Mouse (Mus musculus) stomach, postnatal 0 days (tissue): ENCODE data around the gene Cobl.

Experiments used
- CTCF ChIP-seq: IDR thresholded peaks from 2 replicates; pipeline ENCODE4 v1.5.1; 2016; ENCODE audit warnings: antibody characterized with exemption, low read depth, mild to moderate bottlenecking, moderate library complexity
- EP300 ChIP-seq: optimal IDR thresholded peaks from 2 replicates; pipeline ENCODE3; 2016; ENCODE audit warnings: antibody characterized with exemption

DNA sequence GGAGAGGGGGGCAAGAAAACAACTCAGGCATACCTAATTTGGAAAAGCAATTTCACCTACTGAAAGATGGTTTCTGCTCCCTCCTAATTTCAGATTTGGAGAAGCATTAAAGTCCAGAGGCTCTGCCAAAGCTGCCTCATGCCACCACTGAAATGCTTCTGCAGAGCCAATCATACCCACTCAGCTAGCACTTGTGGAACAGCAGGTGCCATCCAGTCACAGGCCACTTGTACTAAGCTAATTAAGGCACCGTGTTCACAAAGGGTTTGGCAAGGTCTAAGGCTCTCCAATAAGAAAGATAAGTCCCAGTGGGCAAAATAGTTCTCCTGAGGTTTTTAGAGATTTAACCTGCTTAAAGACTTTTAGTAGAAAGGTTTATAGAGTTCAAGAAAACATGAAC is 143.3 kb downstream of the Cobl start:
- no peak for TF ChIP-seq CTCF
- no peak for TF ChIP-seq EP300
